Mouse (Mus musculus) megakaryocyte, adult 5-6 weeks (primary cell): ENCODE data around the gene Mbtps1. TPM values are rescaled to one million over a fixed set of nuclear protein-coding genes. Genes with fewer than 3 reads are reported as not detected.

Experiments used
- ATAC-seq: 2 replicates; pipeline ENCODE4 v1.8.0; 2016; ENCODE audit warnings: mild to moderate bottlenecking, inconsistent platforms; ENCODE audit not compliant: poor library complexity, severe bottlenecking
- total RNA-seq, 2 experiments: library from RNA; stranded (forward) in 1 of 2; stranded (reverse) in 1 of 2; fragments of 153-499, 151-499 nt in 1 of 2; fragments of 221-1000, 200-1000 nt in 1 of 2; gene quantifications; 2 replicates each; pipeline versions ENCODE4 v1.2.3 to v1.2.4; 2015 to 2017

Gene Mbtps1
- total RNA-seq, 2 experiments from 2014 or later: 27.4 to 33.7 TPM

DNA sequence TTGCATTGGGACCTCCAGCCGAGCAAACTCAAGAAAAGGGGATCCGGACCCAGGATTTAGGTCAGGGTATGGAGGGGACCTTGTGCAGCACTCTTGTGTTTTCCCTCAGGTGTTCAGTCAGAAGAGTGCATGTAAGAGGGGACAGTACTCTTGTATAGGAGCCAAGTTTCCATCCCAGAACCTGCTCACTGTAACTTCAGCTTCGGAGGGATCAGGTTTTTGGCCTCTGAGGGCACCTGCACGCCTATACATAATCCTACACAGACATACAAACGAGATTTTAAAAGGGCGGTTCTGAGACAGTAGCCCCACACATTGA, 826 bp upstream of the Mbtps1 start:
- ATAC-seq: no peak

- peak; percentile 64 for ATAC-seq
These were observed 523 bp downstream of the Mbtps1 start for GRCm38 (mm10) chr8:119557821-119558602.

GRCm38 (mm10) chr8:119557132-119557531, 1.4 kb downstream of the Mbtps1 start:
- ATAC-seq: no peak

DNA sequence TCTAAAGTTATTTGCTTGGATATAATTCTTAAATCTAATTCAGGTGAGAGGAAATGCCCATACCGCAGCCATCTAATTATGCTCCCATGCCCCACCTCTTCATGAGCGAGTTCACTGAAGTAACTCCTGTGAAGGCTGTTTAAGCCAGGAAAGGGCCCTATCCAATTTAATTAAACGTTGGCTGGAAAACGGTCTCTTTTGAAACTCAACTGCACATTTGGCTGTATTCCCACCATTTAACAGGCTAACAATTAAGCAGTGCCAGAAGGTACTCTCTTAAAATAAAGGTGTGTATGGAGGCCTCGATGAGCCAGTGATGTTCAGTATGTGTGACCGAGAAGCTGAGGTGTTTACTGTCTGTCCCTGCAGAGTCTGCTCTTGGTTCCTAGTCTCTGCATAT, 2.7 kb downstream of the Mbtps1 start:
- ATAC-seq: no peak

- no peak for ATAC-seq
These were observed 5.6 kb downstream of the Mbtps1 start for GRCm38 (mm10) chr8:119552967-119553366.

DNA sequence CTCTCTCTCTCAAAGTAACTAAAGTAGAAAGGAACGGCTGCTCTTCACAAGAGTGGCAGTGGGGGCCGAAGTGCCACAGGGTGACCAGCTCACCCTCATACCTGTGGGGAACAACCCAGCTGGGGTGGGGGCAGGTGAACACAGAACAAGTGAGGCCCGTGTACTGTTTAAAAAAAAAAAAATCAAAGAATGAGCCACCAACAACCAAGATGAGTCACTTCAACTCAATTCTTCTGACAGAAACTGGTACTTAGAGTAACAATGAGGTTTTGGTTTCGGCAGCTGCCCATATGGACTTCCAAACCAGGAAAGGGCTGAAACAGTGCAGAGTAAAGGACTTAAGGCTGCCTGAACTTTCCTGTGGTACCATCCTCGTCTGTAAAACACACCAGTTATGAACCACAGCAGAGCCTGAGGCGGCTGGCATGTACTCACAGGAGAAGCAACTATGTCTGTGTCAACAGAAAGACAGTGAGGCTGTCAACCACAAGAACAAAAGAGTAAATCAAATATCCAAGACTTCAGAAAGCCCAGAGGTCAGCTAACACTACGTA, 9.9 kb downstream of the Mbtps1 start:
- no peak for ATAC-seq

- no peak for ATAC-seq
These were observed 11.4 kb downstream of the Mbtps1 start for GRCm38 (mm10) chr8:119547019-119547691.

- no peak for ATAC-seq
These were observed 12.7 kb downstream of the Mbtps1 start for GRCm38 (mm10) chr8:119545791-119546190.

DNA sequence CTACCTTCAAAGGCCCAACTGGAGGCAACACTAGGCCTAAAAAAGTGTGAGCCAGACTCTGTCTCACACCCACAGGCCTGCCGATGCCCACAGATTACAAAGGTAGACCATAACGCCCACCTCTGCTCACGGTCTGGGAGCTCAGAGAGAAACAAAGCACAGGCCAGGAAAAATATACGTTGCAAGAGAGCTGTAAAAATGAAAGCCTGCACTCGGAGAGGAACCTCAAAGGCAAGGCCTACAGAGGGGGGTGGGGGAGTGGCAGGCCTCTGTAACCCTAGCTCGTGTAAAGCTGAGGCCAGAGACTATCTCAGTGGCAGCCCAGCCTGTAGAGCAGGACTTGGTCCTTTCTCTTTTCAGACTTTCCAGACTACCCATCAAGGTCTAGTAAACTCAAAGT, 13.4 kb downstream of the Mbtps1 start:
- ATAC-seq: no peak

GRCm38 (mm10) chr8:119544606-119545005, 13.9 kb downstream of the Mbtps1 start:
- no peak for ATAC-seq

GRCm38 (mm10) chr8:119531973-119532372, 26.6 kb downstream of the Mbtps1 start:
- no peak for ATAC-seq

DNA sequence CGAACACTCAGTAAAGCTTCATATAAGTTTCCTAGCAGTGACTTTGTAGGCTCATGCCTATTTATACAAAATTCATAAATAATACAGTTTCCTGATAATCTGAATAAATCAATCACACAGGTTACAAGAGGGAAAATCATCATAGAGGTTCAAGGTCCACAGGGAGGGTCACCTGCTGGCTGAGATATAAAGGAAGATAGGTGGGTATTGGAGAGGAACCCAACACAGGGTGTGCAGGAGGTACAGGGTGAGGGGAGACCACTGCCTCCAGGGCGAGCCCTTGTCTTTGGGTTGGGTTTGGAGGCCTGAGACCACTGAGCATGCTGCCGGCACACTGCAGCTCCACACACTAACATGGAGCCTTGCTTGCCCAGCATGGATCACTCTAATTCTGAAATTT, 27.1 kb downstream of the Mbtps1 start:
- ATAC-seq: no peak

DNA sequence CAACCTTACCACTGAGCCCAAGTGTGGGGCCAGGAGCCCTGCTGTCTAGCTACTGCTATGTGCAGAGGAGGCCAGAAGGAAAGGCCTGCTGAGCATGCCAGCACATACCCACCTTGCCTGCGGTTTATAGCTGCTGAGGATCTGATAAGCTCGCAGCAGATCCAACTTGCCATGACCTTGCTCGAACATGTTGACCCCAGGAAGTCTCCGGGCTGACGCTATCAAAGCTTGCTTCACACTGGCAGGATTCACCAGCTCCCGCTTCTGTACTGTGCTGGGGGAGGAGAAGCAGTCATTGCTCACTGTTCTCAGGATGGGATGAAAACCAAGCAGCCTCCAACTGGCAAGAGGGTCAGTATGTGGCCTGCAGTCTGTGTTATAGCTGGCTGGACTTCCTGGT, 27.6 kb downstream of the Mbtps1 start:
- no peak for ATAC-seq

GRCm38 (mm10) chr8:119528762-119529161, 29.8 kb downstream of the Mbtps1 start:
- no peak for ATAC-seq

DNA sequence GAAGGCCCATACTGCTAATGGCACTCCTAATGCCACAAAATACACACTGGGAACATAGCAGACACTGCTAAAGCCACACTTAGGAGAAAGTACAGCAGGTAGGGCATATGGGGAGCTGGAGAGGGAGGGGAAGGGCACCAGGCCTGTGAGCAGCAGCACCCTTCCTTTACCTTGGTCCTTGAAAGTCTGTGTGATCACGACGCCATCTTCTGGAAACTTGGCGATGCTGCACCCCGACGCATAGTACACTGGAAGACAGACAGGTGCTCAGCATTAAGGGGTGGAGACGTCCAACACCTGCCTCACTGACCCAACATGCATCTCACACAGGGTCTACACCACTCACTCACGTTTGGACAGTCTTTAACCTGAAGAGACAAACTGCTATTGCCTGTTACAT, 38.4 kb downstream of the Mbtps1 start:
- no peak for ATAC-seq

DNA sequence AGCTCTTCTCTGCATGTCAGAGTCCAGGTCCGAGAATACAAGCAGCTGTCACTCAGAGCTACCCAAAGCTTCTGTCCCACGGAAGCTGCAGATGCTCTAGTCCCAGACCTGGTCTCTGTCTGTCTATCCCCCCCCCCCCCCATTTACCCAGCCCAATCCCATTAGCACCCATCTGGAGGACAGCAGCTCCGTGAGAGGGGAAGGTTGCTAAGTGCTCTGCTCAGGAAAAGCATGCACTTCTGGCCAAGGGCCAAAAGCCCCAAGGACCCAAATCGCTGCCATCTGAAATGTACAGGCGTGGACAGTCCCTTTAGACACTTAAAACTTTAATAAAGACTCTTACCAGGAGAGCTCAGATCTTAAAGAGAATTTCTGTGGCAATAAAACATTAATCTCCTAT, 41.9 kb downstream of the Mbtps1 start:
- no peak for ATAC-seq

GRCm38 (mm10) chr8:119515767-119516166, 42.8 kb downstream of the Mbtps1 start:
- ATAC-seq: no peak

DNA sequence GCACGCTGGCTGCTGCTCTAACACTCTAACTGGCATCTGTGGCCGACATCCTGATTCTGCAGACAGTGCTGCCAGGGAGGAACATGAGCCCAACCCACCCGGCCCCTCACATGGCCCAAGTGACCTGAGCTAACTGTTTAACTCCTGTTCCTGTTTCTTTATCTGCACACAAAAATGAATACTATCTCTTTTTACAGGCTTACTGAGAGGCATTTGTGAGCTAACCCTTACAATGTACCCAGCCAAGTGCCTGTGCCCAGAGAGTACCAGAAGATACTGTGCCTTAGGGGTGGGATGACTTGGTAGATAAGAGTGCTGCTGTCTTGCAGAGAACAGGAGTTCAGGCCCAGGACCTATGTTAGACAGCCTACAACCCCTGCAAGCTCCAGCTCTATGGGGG, 43.6 kb downstream of the Mbtps1 start:
- no peak for ATAC-seq

GRCm38 (mm10) chr8:119513405-119513804, 45.1 kb downstream of the Mbtps1 start:
- ATAC-seq: no peak

DNA sequence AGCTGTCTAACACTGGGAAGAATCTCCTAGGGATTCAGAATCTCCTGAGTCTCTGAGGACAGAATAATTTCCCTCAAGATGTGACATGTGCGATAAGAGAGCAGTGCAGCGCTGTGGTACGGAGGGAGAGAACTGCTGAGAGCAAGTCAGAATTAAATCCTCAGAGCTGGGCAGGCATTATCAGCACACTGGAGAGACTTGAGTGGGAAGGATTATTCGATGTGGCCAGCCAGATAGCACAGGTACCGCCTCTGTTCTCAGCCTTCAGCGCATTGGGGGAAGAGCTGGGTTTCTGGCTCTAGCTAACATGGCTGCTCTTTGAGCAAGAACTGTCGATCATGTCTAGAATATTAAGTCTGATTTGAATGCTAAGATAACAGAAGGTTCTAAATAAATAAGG, 46.8 kb downstream of the Mbtps1 start:
- no peak for ATAC-seq

GRCm38 (mm10) chr8:119510471-119510870, 48.1 kb downstream of the Mbtps1 start:
- no peak for ATAC-seq

DNA sequence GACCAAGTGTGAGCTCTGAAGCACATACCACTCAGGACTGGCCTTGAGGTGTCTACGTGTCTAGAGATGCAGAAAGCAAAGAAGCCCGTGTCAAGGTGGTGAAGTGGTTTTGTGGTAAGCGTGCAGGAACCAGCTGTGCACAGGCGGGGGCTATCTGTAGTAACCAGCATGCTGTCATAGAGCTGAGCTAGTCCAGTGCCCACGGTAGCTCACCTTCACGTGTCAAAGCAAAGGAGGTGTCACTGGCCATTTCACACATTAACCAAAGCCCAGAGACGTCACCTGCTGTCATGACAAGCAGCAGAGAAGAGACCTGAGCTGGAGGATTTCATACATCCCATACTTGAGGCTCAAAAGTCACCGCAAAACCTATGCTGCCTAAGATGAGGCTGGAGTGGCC, 52.4 kb downstream of the Mbtps1 start:
- no peak for ATAC-seq
